Mouse (Mus musculus): Measurements from ENCODE around the gene Gk2. TPM values are rescaled to one million over a fixed set of nuclear protein-coding genes. Genes with fewer than 3 reads are reported as not detected.

Gene Gk2
- polyA plus RNA-seq, 1 experiment from 2014 or later: not detected

- Histone ChIP-seq H3K36me3 (ENCODE audit: control insufficient read depth, insufficient read depth, low read length) (no peaks in the 10 kb centered on the region), H3K4me1 (replicated peaks; ENCODE audit: control insufficient read depth, insufficient read depth, low read length) (no peaks in the 10 kb centered on the region), H3K4me3 (ENCODE audit: low read length) (no peak overlapping the region), H3K9ac (ENCODE audit: low read length) (no peak overlapping the region), H3K4me2 (ENCODE audit: low read depth, low read length) (no peak overlapping the region), H3K27me3 (ENCODE audit: control insufficient read depth, insufficient read depth, low read depth, low read length) (no peaks in the 10 kb centered on the region), H3K9me3 (ENCODE audit: control insufficient read depth, low read length) (no peaks in the 10 kb centered on the region), H3K27ac (ENCODE audit: low read length) (no peak overlapping the region)
- 65% methylated on average over 4 of the region's 4 CpGs for WGBS
- ATAC-seq (ENCODE audit: low read depth): no peak
Measured at GRCm38 (mm10) chr5:97409234-97409704, 47.6 kb downstream of the Gk2 start.

Other genes with a start within 250 kb of the Gk2 start
- gene Naa11, start 64.6 kb downstream of the Gk2 start, polyA plus RNA-seq (2015; fragmentation: Nextera tagmentation; extraction: Ambion mirVana): not detected in 2 replicates